Mouse (Mus musculus): ENCODE data around the gene Lhfp. TPM values are rescaled to one million over a fixed set of nuclear protein-coding genes. Genes with fewer than 3 reads are reported as not detected.

The Lhfp gene
- polyA plus RNA-seq, 1 experiment from 2014 or later, result 51.2 TPM

GRCm38 (mm10) chr3:53204348-53204984, 163.1 kb downstream of the Lhfp start:
- H3K36me3 ChIP-seq (ENCODE audit: control insufficient read depth, insufficient read depth, low read length), result no peaks in the 10 kb centered on the region
- no peak overlapping the region for H3K27ac ChIP-seq (ENCODE audit: low read length)
- WGBS, result 75% methylated on average over 7 of the region's 7 CpGs
- no peak for ATAC-seq (ENCODE audit: insufficient read depth, low FRiP score)
- H3K4me1 ChIP-seq (ENCODE audit: control insufficient read depth, insufficient read depth, low read length), result peaks cover 10% of the 10 kb centered on the region
- H3K4me2 ChIP-seq (ENCODE audit: low read depth, low read length), result no peak overlapping the region
- no peaks in the 10 kb centered on the region for H3K27me3 ChIP-seq (ENCODE audit: control insufficient read depth, insufficient read depth, low read length)
- H3K9ac ChIP-seq (ENCODE audit: low read length), result no peak overlapping the region
- no peaks in the 10 kb centered on the region for H3K9me3 ChIP-seq (replicated peaks; ENCODE audit: control insufficient read depth, low read length)
- no peak overlapping the region for H3K4me3 ChIP-seq (replicated peaks; ENCODE audit: low read length)

GRCm38 (mm10) chr3:53204985-53205365, 163.6 kb downstream of the Lhfp start:
- WGBS, result 81% methylated on average over 1 of the region's 1 CpGs
- Histone ChIP-seq H3K4me3 (replicated peaks; ENCODE audit: low read length) (no peak overlapping the region), H3K4me1 (ENCODE audit: control insufficient read depth, insufficient read depth, low read length) (peaks cover 10% of the 10 kb centered on the region), H3K9ac (ENCODE audit: low read length) (no peak overlapping the region), H3K27ac (ENCODE audit: low read length) (no peak overlapping the region), H3K9me3 (replicated peaks; ENCODE audit: control insufficient read depth, low read length) (no peaks in the 10 kb centered on the region), H3K27me3 (ENCODE audit: control insufficient read depth, insufficient read depth, low read length) (no peaks in the 10 kb centered on the region), H3K36me3 (ENCODE audit: control insufficient read depth, insufficient read depth, low read length) (no peaks in the 10 kb centered on the region), H3K4me2 (ENCODE audit: low read depth, low read length) (no peak overlapping the region)
- no peak for ATAC-seq (ENCODE audit: insufficient read depth, low FRiP score)

GRCm38 (mm10) chr3:53205706-53206105, 164.4 kb downstream of the Lhfp start:
- H3K9ac ChIP-seq (ENCODE audit: low read length), result no peak overlapping the region
- H3K4me1 ChIP-seq (ENCODE audit: control insufficient read depth, insufficient read depth, low read length), result peaks cover 10% of the 10 kb centered on the region
- H3K4me2 ChIP-seq (ENCODE audit: low read depth, low read length), result no peak overlapping the region
- H3K4me3 ChIP-seq (replicated peaks; ENCODE audit: low read length), result no peak overlapping the region
- H3K27me3 ChIP-seq (ENCODE audit: control insufficient read depth, insufficient read depth, low read length), result no peaks in the 10 kb centered on the region
- no peaks in the 10 kb centered on the region for H3K9me3 ChIP-seq (replicated peaks; ENCODE audit: control insufficient read depth, low read length)
- ATAC-seq (ENCODE audit: insufficient read depth, low FRiP score), result no peak
- H3K36me3 ChIP-seq (ENCODE audit: control insufficient read depth, insufficient read depth, low read length), result no peaks in the 10 kb centered on the region
- no peak overlapping the region for H3K27ac ChIP-seq (ENCODE audit: low read length)
- 94% methylated on average over 3 of the region's 3 CpGs for WGBS

GRCm38 (mm10) chr3:53206509-53207224, 165.3 kb downstream of the Lhfp start:
- Histone ChIP-seq H3K4me2 (ENCODE audit: low read depth, low read length) (no peak overlapping the region), H3K9ac (ENCODE audit: low read length) (no peak overlapping the region), H3K4me3 (replicated peaks; ENCODE audit: low read length) (no peak overlapping the region), H3K27me3 (ENCODE audit: control insufficient read depth, insufficient read depth, low read length) (no peaks in the 10 kb centered on the region), H3K4me1 (ENCODE audit: control insufficient read depth, insufficient read depth, low read length) (peaks cover 12% of the 10 kb centered on the region), H3K9me3 (replicated peaks; ENCODE audit: control insufficient read depth, low read length) (no peaks in the 10 kb centered on the region), H3K36me3 (ENCODE audit: control insufficient read depth, insufficient read depth, low read length) (no peaks in the 10 kb centered on the region), H3K27ac (ENCODE audit: low read length) (no peak overlapping the region)
- WGBS, result 63% methylated on average over 11 of the region's 11 CpGs
- no peak for ATAC-seq (ENCODE audit: insufficient read depth, low FRiP score)

GRCm38 (mm10) chr3:53207225-53207528, 165.8 kb downstream of the Lhfp start:
- 70% methylated on average over 4 of the region's 4 CpGs for WGBS
- no peaks in the 10 kb centered on the region for H3K9me3 ChIP-seq (replicated peaks; ENCODE audit: control insufficient read depth, low read length)
- peaks cover 7% of the 10 kb centered on the region for H3K4me1 ChIP-seq (ENCODE audit: control insufficient read depth, insufficient read depth, low read length)
- ATAC-seq (ENCODE audit: insufficient read depth, low FRiP score), result no peak
- H3K9ac ChIP-seq (ENCODE audit: low read length), result no peak overlapping the region
- no peaks in the 10 kb centered on the region for H3K27me3 ChIP-seq (ENCODE audit: control insufficient read depth, insufficient read depth, low read length)
- H3K27ac ChIP-seq (ENCODE audit: low read length), result no peak overlapping the region
- H3K4me2 ChIP-seq (ENCODE audit: low read depth, low read length), result no peak overlapping the region
- no peaks in the 10 kb centered on the region for H3K36me3 ChIP-seq (ENCODE audit: control insufficient read depth, insufficient read depth, low read length)
- no peak overlapping the region for H3K4me3 ChIP-seq (replicated peaks; ENCODE audit: low read length)

GRCm38 (mm10) chr3:53210691-53211526, 169.6 kb downstream of the Lhfp start:
- Histone ChIP-seq H3K9ac (ENCODE audit: low read length) (no peak overlapping the region), H3K36me3 (ENCODE audit: control insufficient read depth, insufficient read depth, low read length) (no peaks in the 10 kb centered on the region), H3K27ac (ENCODE audit: low read length) (0 out of 2 replicates have a peak overlapping the region, but pooled peaks have one; percentile 9), H3K4me2 (ENCODE audit: low read depth, low read length) (no peak overlapping the region), H3K4me1 (ENCODE audit: control insufficient read depth, insufficient read depth, low read length) (0 out of 2 replicates have a peak, but pooled peaks cover 3% of the 10 kb centered on the region), H3K9me3 (replicated peaks; ENCODE audit: control insufficient read depth, low read length) (no peaks in the 10 kb centered on the region), H3K4me3 (replicated peaks; ENCODE audit: low read length) (no peak overlapping the region), H3K27me3 (ENCODE audit: control insufficient read depth, insufficient read depth, low read length) (no peaks in the 10 kb centered on the region)
- ATAC-seq (ENCODE audit: insufficient read depth, low FRiP score), result no peak
- WGBS, result 57% methylated on average over 10 of the region's 10 CpGs

- 84% methylated on average over 2 of the region's 2 CpGs for WGBS
- Histone ChIP-seq H3K36me3 (ENCODE audit: control insufficient read depth, insufficient read depth, low read length) (no peaks in the 10 kb centered on the region), H3K27ac (ENCODE audit: low read length) (no peak overlapping the region), H3K9ac (ENCODE audit: low read length) (no peak overlapping the region), H3K27me3 (ENCODE audit: control insufficient read depth, insufficient read depth, low read length) (no peaks in the 10 kb centered on the region), H3K4me2 (ENCODE audit: low read depth, low read length) (no peak overlapping the region), H3K9me3 (replicated peaks; ENCODE audit: control insufficient read depth, low read length) (no peaks in the 10 kb centered on the region), H3K4me3 (replicated peaks; ENCODE audit: low read length) (no peak overlapping the region), H3K4me1 (ENCODE audit: control insufficient read depth, insufficient read depth, low read length) (0 out of 2 replicates have a peak, but pooled peaks cover 3% of the 10 kb centered on the region)
- ATAC-seq (ENCODE audit: insufficient read depth, low FRiP score), result no peak
These were observed 171.3 kb downstream of the Lhfp start for GRCm38 (mm10) chr3:53212599-53212998.

- H3K4me2 ChIP-seq (ENCODE audit: low read depth, low read length), result no peak overlapping the region
- H3K27ac ChIP-seq (ENCODE audit: low read length), result no peak overlapping the region
- H3K4me3 ChIP-seq (replicated peaks; ENCODE audit: low read length), result no peak overlapping the region
- no peaks in the 10 kb centered on the region for H3K36me3 ChIP-seq (ENCODE audit: control insufficient read depth, insufficient read depth, low read length)
- ATAC-seq (ENCODE audit: insufficient read depth, low FRiP score), result no peak
- WGBS, result 85% methylated on average over 3 of the region's 3 CpGs
- no peak overlapping the region for H3K9ac ChIP-seq (ENCODE audit: low read length)
- no peaks in the 10 kb centered on the region for H3K27me3 ChIP-seq (ENCODE audit: control insufficient read depth, insufficient read depth, low read length)
- 0 out of 2 replicates have a peak, but pooled peaks cover 3% of the 10 kb centered on the region for H3K4me1 ChIP-seq (ENCODE audit: control insufficient read depth, insufficient read depth, low read length)
- H3K9me3 ChIP-seq (replicated peaks; ENCODE audit: control insufficient read depth, low read length), result no peaks in the 10 kb centered on the region
These were observed 172.0 kb downstream of the Lhfp start for GRCm38 (mm10) chr3:53213346-53213745.

- H3K27me3 ChIP-seq (ENCODE audit: control insufficient read depth, insufficient read depth, low read length), result no peaks in the 10 kb centered on the region
- no peak overlapping the region for H3K9ac ChIP-seq (ENCODE audit: low read length)
- whole genome bisulfite sequencing, result 65% methylated on average over 7 of the region's 7 CpGs
- 0 out of 2 replicates have a peak, but pooled peaks cover 3% of the 10 kb centered on the region for H3K4me1 ChIP-seq (ENCODE audit: control insufficient read depth, insufficient read depth, low read length)
- no peak overlapping the region for H3K4me3 ChIP-seq (replicated peaks; ENCODE audit: low read length)
- H3K4me2 ChIP-seq (ENCODE audit: low read depth, low read length), result no peak overlapping the region
- H3K27ac ChIP-seq (ENCODE audit: low read length), result no peak overlapping the region
- H3K36me3 ChIP-seq (ENCODE audit: control insufficient read depth, insufficient read depth, low read length), result no peaks in the 10 kb centered on the region
- no peaks in the 10 kb centered on the region for H3K9me3 ChIP-seq (replicated peaks; ENCODE audit: control insufficient read depth, low read length)
- ATAC-seq (ENCODE audit: insufficient read depth, low FRiP score), result no peak
These were observed 172.5 kb downstream of the Lhfp start for GRCm38 (mm10) chr3:53213746-53214271.

All from stomach, embryonic 16.5 days (tissue).